Mouse (Mus musculus) embryonic facial prominence, embryonic 14.5 days (tissue): ENCODE data around the gene Olfr770. TPM values are rescaled to one million over a fixed set of nuclear protein-coding genes. Genes with fewer than 3 reads are reported as not detected.

ENCODE experiments used
- polyA plus RNA-seq: library from polyadenylated mRNA; unstranded; fragments of >200 nt; fragmentation: Nextera tagmentation; extraction: Ambion mirVana; gene quantifications from 2 replicates; pipeline ENCODE4 v1.2.1, GENCODE M21; 2014

Olfr770 gene
- polyA plus RNA-seq, 1 experiment from 2014 or later, result not detected

Other genes with a start within 250 kb of the Olfr770 start
- 4.7 and 5.0 TPM in 2 replicates for gene Gdf11, start 247.3 kb downstream of the Olfr770 start, polyA plus RNA-seq
- 916 and 959 TPM in 2 replicates for gene Cd63, start 238.0 kb downstream of the Olfr770 start, polyA plus RNA-seq
- gene Rdh5, start 216.1 kb downstream of the Olfr770 start, polyA plus RNA-seq, result 15.5 and 16.0 TPM in 2 replicates
- 242 and 248 TPM in 2 replicates for gene Bloc1s1, start 215.0 kb downstream of the Olfr770 start, polyA plus RNA-seq
- gene Itga7, start 205.2 kb downstream of the Olfr770 start, polyA plus RNA-seq, result 23.5 and 30.2 TPM in 2 replicates
- not detected in 2 replicates for gene Mettl7b, start 178.0 kb downstream of the Olfr770 start, polyA plus RNA-seq
- gene Olfr9, start 149.6 kb downstream of the Olfr770 start, polyA plus RNA-seq, result not detected in 2 replicates
- gene Olfr763, start 128.2 kb downstream of the Olfr770 start, polyA plus RNA-seq, result not detected in 2 replicates
- not detected in 2 replicates for gene Olfr764-ps1, start 99.1 kb downstream of the Olfr770 start, polyA plus RNA-seq
- not detected in 2 replicates for gene Olfr765, start 89.0 kb downstream of the Olfr770 start, polyA plus RNA-seq
- gene Olfr766-ps1, start 70.0 kb downstream of the Olfr770 start, polyA plus RNA-seq, result not detected in 2 replicates
- not detected in 2 replicates for gene Olfr767, start 56.1 kb downstream of the Olfr770 start, polyA plus RNA-seq
- gene Olfr768, start 39.6 kb downstream of the Olfr770 start, polyA plus RNA-seq, result not detected in 2 replicates
- gene Olfr769, start 21.1 kb downstream of the Olfr770 start, polyA plus RNA-seq, result 0.04 and 0.12 TPM in 2 replicates
- gene Olfr771, start 25.8 kb upstream of the Olfr770 start, polyA plus RNA-seq, result not detected in 2 replicates
- gene Olfr772, start 38.9 kb upstream of the Olfr770 start, polyA plus RNA-seq, result not detected in 2 replicates
- not detected in 2 replicates for gene Olfr773, start 48.4 kb upstream of the Olfr770 start, polyA plus RNA-seq
- not detected in 2 replicates for gene Olfr774, start 97.2 kb upstream of the Olfr770 start, polyA plus RNA-seq
- not detected in 2 replicates for gene Olfr775, start 109.4 kb upstream of the Olfr770 start, polyA plus RNA-seq
- 0.08 TPM in 1 of 2 replicates, not detected in the other for gene Olfr776, start 120.1 kb upstream of the Olfr770 start, polyA plus RNA-seq
- not detected in 2 replicates for gene Olfr777, start 132.5 kb upstream of the Olfr770 start, polyA plus RNA-seq
- not detected in 2 replicates for gene Olfr780, start 179.1 kb upstream of the Olfr770 start, polyA plus RNA-seq
- gene Olfr781, start 189.9 kb upstream of the Olfr770 start, polyA plus RNA-seq, result not detected in 2 replicates
- gene Olfr782, start 209.9 kb upstream of the Olfr770 start, polyA plus RNA-seq, result not detected in 2 replicates
- 0.14 TPM in 1 of 2 replicates, not detected in the other for gene Olfr784, start 245.1 kb upstream of the Olfr770 start, polyA plus RNA-seq